Mouse (Mus musculus): ENCODE data around the gene Thrb. TPM values are rescaled to one million over a fixed set of nuclear protein-coding genes. Genes with fewer than 3 reads are reported as not detected.

Gene Thrb
- polyA plus RNA-seq, 1 experiment from 2014 or later = 6.4 TPM

DNA sequence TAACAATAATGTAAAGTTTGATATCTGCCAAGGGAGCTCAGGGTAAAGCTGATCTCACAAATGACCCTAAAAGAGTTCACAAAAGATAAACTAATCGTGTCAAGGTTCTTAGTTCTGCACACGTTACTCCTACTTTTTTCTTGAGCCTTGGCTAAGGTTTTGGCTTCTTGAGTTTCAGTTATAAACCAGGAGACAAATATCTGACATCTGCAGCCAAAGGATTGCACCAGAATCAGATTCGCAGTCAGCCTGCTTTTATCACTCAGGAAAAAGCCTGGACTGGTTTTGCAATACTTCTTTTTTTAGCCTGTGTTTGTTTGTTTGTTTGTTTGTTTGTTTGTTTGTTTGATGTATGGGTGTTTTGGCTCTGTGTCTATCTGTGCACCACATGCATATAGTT, 64.5 kb downstream of the Thrb start:
- no peaks in the 10 kb centered on the region for H3K9me3 ChIP-seq (ENCODE audit: low read length)
- 61% methylated on average over 3 of the region's 3 CpGs for WGBS (ENCODE audit: insufficient replicate concordance)
- H3K36me3 ChIP-seq (replicated peaks; ENCODE audit: insufficient read depth, low read length) = no peaks in the 10 kb centered on the region
- no peak overlapping the region for H3K4me3 ChIP-seq (ENCODE audit: low read depth, low read length)
- no peak overlapping the region for H3K27ac ChIP-seq (ENCODE audit: low read depth)
- no peak overlapping the region for H3K4me2 ChIP-seq (ENCODE audit: low read depth, low read length)
- no peaks in the 10 kb centered on the region; the same call in 1 of the 2 replicates for H3K4me1 ChIP-seq (ENCODE audit: insufficient read depth)
- no peak for TF ChIP-seq CTCF (IDR thresholded peaks at IDR 0.05; ENCODE audit: low read depth)
- TF ChIP-seq EP300 (IDR thresholded peaks at IDR 0.05; ENCODE audit: low read depth) = no peak
- no peak overlapping the region for H3K9ac ChIP-seq (replicated peaks)
- no peaks in the 10 kb centered on the region for H3K27me3 ChIP-seq (ENCODE audit: insufficient read depth, low read length)
- ATAC-seq (no peak), DNase-seq (no peak)

DNA sequence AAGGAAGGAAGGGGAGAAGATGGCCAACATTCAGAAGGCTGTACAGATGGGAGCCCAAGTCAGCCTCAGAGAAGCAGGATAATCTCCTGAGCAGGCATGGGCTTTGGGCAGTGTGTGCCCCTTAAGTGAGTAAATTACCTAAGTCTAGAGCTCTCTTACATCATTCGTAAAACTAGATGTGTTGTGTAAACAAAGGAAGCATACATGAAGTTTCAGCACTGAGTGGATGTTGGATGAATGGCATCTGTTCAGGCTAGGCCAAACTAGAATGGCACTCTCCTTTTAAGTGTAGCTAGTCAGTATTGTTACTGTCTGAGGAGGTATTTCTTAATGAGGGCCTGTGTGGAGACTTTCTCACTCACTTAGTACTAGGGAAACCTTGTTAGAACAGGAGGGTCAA, 66.8 kb downstream of the Thrb start:
- Histone ChIP-seq H3K9ac (replicated peaks) (no peak overlapping the region), H3K27me3 (ENCODE audit: insufficient read depth, low read length) (no peaks in the 10 kb centered on the region), H3K4me3 (ENCODE audit: low read depth, low read length) (no peak overlapping the region), H3K36me3 (replicated peaks; ENCODE audit: insufficient read depth, low read length) (no peaks in the 10 kb centered on the region), H3K27ac (ENCODE audit: low read depth) (no peak overlapping the region), H3K4me2 (ENCODE audit: low read depth, low read length) (no peak overlapping the region), H3K9me3 (ENCODE audit: low read length) (no peaks in the 10 kb centered on the region), H3K4me1 (ENCODE audit: insufficient read depth) (no peaks in the 10 kb centered on the region; the same call in 1 of the 2 replicates)
- ATAC-seq (no peak), DNase-seq (no peak)
- TF ChIP-seq EP300 (IDR thresholded peaks at IDR 0.05; ENCODE audit: low read depth) (no peak), CTCF (IDR thresholded peaks at IDR 0.05; ENCODE audit: low read depth) (no peak)
- WGBS (ENCODE audit: insufficient replicate concordance) = 65% methylated on average over 1 of the region's 1 CpGs

DNA sequence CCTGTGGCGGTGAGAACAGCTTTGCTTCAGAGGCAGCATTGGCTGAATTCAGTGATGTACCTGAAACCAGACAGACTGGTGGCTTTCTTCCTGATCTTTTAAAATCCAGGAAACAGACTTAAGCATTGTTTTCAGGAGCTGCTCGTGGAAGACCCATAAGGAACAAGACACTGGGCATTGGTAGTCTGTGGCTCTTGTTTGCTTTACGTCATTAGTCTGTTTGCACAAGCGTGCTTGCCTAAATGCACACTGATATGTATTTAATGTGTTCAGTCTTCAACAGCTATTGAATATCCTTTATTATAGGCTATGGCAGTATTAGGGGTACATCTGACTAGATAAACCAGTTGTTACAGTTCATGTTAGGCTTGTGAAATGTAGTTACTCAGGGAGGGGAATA, 67.8 kb downstream of the Thrb start:
- Histone ChIP-seq H3K36me3 (replicated peaks; ENCODE audit: insufficient read depth, low read length) (no peaks in the 10 kb centered on the region), H3K27me3 (ENCODE audit: insufficient read depth, low read length) (no peaks in the 10 kb centered on the region), H3K4me1 (ENCODE audit: insufficient read depth) (no peaks in the 10 kb centered on the region; the same call in 1 of the 2 replicates), H3K4me3 (ENCODE audit: low read depth, low read length) (no peak overlapping the region), H3K9me3 (ENCODE audit: low read length) (no peaks in the 10 kb centered on the region), H3K9ac (replicated peaks) (no peak overlapping the region), H3K4me2 (ENCODE audit: low read depth, low read length) (no peak overlapping the region), H3K27ac (ENCODE audit: low read depth) (no peak overlapping the region)
- no peak for DNase-seq
- 60% methylated on average over 4 of the region's 4 CpGs for WGBS (ENCODE audit: insufficient replicate concordance)
- no peak for TF ChIP-seq CTCF (IDR thresholded peaks at IDR 0.05; ENCODE audit: low read depth)
- no peak for TF ChIP-seq EP300 (IDR thresholded peaks at IDR 0.05; ENCODE audit: low read depth)
- ATAC-seq = no peak

DNA sequence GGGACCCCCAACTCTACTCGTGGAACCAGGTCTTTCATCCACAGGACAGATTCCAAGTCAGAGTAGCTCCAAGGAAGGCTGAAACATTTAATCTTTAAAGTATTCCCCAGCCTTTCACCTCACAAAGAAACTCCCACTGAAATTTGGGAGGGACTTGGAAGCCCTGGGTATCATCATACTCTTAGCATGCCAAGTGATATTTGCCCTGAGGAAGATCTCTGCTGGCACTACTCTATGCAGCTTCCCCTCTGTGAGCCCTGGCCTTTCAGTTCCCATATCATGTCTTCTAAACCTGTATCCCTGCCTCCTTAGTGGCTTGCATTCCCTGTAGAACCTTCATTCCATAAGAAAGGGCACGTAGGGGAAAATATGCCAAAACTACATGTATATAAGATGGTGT, 68.8 kb downstream of the Thrb start:
- no peak for TF ChIP-seq CTCF (IDR thresholded peaks at IDR 0.05; ENCODE audit: low read depth)
- no peak for TF ChIP-seq EP300 (IDR thresholded peaks at IDR 0.05; ENCODE audit: low read depth)
- DNase-seq = no peak
- Histone ChIP-seq H3K9ac (replicated peaks) (no peak overlapping the region), H3K9me3 (ENCODE audit: low read length) (no peaks in the 10 kb centered on the region), H3K27ac (ENCODE audit: low read depth) (no peak overlapping the region), H3K4me3 (ENCODE audit: low read depth, low read length) (no peak overlapping the region), H3K4me2 (ENCODE audit: low read depth, low read length) (no peak overlapping the region), H3K36me3 (replicated peaks; ENCODE audit: insufficient read depth, low read length) (no peaks in the 10 kb centered on the region), H3K4me1 (ENCODE audit: insufficient read depth) (no peaks in the 10 kb centered on the region), H3K27me3 (ENCODE audit: insufficient read depth, low read length) (no peaks in the 10 kb centered on the region)
- no peak for ATAC-seq
- 65% methylated on average over 2 of the region's 2 CpGs for WGBS (ENCODE audit: insufficient replicate concordance)

DNA sequence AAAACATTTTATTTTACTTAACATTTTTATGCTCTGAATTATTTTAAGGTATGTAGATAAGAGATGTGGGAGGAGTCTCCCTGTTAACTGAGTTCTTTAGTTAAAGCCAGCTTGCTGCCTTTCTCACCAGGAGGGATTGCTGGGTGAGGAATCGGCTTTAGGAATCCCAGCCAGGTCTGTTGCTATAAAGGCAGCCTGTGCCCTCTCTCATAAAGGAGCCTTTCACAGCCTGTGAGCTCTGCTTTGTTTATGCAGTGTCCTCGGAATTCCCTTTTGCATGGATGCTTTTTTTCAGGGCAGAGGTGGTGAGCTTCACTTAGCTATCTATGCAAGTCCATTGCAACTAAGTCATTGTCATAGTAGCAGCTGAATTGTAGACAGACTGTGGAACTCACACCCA, 71.0 kb downstream of the Thrb start:
- TF ChIP-seq CTCF (IDR thresholded peaks at IDR 0.05; ENCODE audit: low read depth) = no peak
- TF ChIP-seq EP300 (IDR thresholded peaks at IDR 0.05; ENCODE audit: low read depth) = no peak
- Histone ChIP-seq H3K4me3 (ENCODE audit: low read depth, low read length) (no peak overlapping the region), H3K27me3 (ENCODE audit: insufficient read depth, low read length) (no peaks in the 10 kb centered on the region), H3K9ac (replicated peaks) (no peak overlapping the region), H3K9me3 (ENCODE audit: low read length) (no peaks in the 10 kb centered on the region), H3K4me2 (ENCODE audit: low read depth, low read length) (no peak overlapping the region), H3K36me3 (replicated peaks; ENCODE audit: insufficient read depth, low read length) (no peaks in the 10 kb centered on the region), H3K4me1 (ENCODE audit: insufficient read depth) (no peaks in the 10 kb centered on the region), H3K27ac (ENCODE audit: low read depth) (no peak overlapping the region)
- WGBS (ENCODE audit: insufficient replicate concordance) = 46% methylated on average over 2 of the region's 2 CpGs
- DNase-seq (no peak), ATAC-seq (no peak)

DNA sequence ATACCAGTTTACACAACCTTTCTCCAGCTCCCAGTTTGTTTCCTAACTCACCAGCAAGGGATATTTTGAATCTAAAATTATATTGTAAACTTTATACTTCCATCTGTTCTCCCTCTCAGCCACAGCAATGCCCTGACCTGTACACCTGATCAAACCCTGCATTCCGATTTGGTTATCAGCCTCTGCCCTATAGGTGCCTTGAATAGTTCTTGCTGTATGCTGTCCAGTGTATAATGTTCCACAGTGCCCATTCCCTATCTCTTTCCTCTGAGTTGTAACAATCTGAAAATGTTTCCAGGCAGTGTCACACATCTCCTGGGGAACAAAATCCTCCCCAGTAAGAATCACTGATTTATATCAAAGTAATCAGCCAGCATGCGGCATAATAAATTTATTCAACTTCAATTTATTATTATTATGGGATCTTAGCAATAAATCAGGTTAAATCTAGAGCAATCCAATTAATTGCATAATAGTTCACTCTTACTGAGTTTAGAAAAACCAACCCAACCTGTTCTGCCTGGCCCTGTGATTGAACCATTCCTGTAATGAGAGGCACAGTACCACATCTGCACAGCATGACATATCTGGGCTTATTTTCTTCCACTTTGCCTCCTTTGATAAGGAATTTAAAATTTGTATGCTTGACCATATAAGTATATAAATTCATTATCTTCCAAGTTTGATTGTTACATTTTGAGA, 73.2 kb downstream of the Thrb start:
- Histone ChIP-seq H3K4me1 (ENCODE audit: insufficient read depth) (no peaks in the 10 kb centered on the region), H3K9me3 (ENCODE audit: low read length) (no peaks in the 10 kb centered on the region), H3K9ac (replicated peaks) (no peak overlapping the region), H3K27ac (ENCODE audit: low read depth) (no peak overlapping the region), H3K4me3 (ENCODE audit: low read depth, low read length) (no peak overlapping the region), H3K27me3 (ENCODE audit: insufficient read depth, low read length) (no peaks in the 10 kb centered on the region), H3K36me3 (replicated peaks; ENCODE audit: insufficient read depth, low read length) (no peaks in the 10 kb centered on the region), H3K4me2 (ENCODE audit: low read depth, low read length) (no peak overlapping the region)
- WGBS (ENCODE audit: insufficient replicate concordance) = 75% methylated on average over 2 of the region's 2 CpGs
- ATAC-seq = no peak
- TF ChIP-seq CTCF (IDR thresholded peaks at IDR 0.05; ENCODE audit: low read depth) (no peak), EP300 (IDR thresholded peaks at IDR 0.05; ENCODE audit: low read depth) (no peak)
- no peak for DNase-seq

Data from liver, postnatal 0 days (tissue).